Mouse (Mus musculus) lung, adult 2 months (tissue): ENCODE measurements at regions not wholly inside any gene's neighbourhood (a gene's known extent, or its start where the extent isn't known, plus 50 kb on each side); places are given as distances from the start of the nearest gene placed in this dataset.

Experiments used
- DNase-seq: peaks from one replicate; pipeline ENCODE4 v3.0.0; 2022
- H3K4me1 ChIP-seq: fragments of 200-500 bp; 2 replicates; pipeline ENCODE4 v1.6.1; 2011; ENCODE audit warnings: low read length; ENCODE audit not compliant: control insufficient read depth, insufficient read depth
- H3K4me3 ChIP-seq: fragments of 200-500 bp; replicated peaks from 2 replicates; pipeline ENCODE3; 2011; ENCODE audit warnings: low read depth, mild to moderate bottlenecking, control low read depth, low read length; ENCODE audit errors: extremely low read depth
- CTCF ChIP-seq: fragments of 200-500 bp; IDR thresholded peaks from 2 replicates; pipeline ENCODE4 v1.5.1; 2011; ENCODE audit warnings: mild to moderate bottlenecking, low read length, control low read depth; ENCODE audit not compliant: insufficient read depth
- POLR2A ChIP-seq: fragments of 200-500 bp; IDR thresholded peaks from 2 replicates; pipeline ENCODE4 v1.6.1; 2011; ENCODE audit warnings: low read depth, mild to moderate bottlenecking, control low read depth, low read length, borderline replicate concordance; ENCODE audit errors: extremely low read depth
- WGBS: fragments of 180-500 bp; shearing (Covaris S2); methylation state at CpG from one replicate; pipeline ENCODE4 v1.1.7; 2018; 5-methylcytosine and 5-hydroxymethylcytosine counted together

- Histone ChIP-seq H3K4me3 (no peak overlapping the region), H3K4me1 (no peaks in the 10 kb centered on the region)
- WGBS, result 82% methylated on average over 3 of the region's 3 CpGs
- no peak for DNase-seq
- no peak for TF ChIP-seq POLR2A
- TF ChIP-seq CTCF, result no peak
Observed at GRCm38 (mm10) chr1:78050231-78050630, 146.7 kb downstream of the Pax3 start.

- TF ChIP-seq CTCF (no peak), POLR2A (no peak)
- Histone ChIP-seq H3K4me3 (no peak overlapping the region), H3K4me1 (no peaks in the 10 kb centered on the region)
- WGBS, result 76% methylated on average over 2 of the region's 2 CpGs
- no peak for DNase-seq
Observed at GRCm38 (mm10) chr1:78032336-78032735, 164.6 kb downstream of the Pax3 start.

GRCm38 (mm10) chr1:78021766-78022165 is 175.2 kb downstream of the Pax3 start:
- no peak overlapping the region for H3K4me3 ChIP-seq
- DNase-seq, result no peak
- H3K4me1 ChIP-seq, result no peaks in the 10 kb centered on the region
- TF ChIP-seq POLR2A, result no peak
- no peak for TF ChIP-seq CTCF
- WGBS, result 48% methylated on average over 6 of the region's 6 CpGs

- Histone ChIP-seq H3K4me3 (no peak overlapping the region), H3K4me1 (no peaks in the 10 kb centered on the region)
- TF ChIP-seq CTCF (no peak), POLR2A (no peak)
- no peak for DNase-seq
- 82% methylated on average over 6 of the region's 6 CpGs for WGBS
Observed at GRCm38 (mm10) chr1:78021014-78021413, 175.9 kb downstream of the Pax3 start.

- WGBS, result 67% methylated on average over 6 of the region's 6 CpGs
- TF ChIP-seq POLR2A (no peak), CTCF (no peak)
- no peak overlapping the region for H3K4me3 ChIP-seq
- no peak for DNase-seq
- no peaks in the 10 kb centered on the region for H3K4me1 ChIP-seq
Observed at GRCm38 (mm10) chr1:78017949-78018617, 178.9 kb downstream of the Pax3 start.

- 52% methylated on average over 18 of the region's 18 CpGs for WGBS
- TF ChIP-seq CTCF, result no peak
- TF ChIP-seq POLR2A, result no peak
- H3K4me1 ChIP-seq, result no peaks in the 10 kb centered on the region
- H3K4me3 ChIP-seq, result no peak overlapping the region
- no peak for DNase-seq
Observed at GRCm38 (mm10) chr1:78016541-78017267, 180.2 kb downstream of the Pax3 start.

GRCm38 (mm10) chr1:78015999-78016398 is 180.9 kb downstream of the Pax3 start:
- Histone ChIP-seq H3K4me3 (no peak overlapping the region), H3K4me1 (no peaks in the 10 kb centered on the region)
- no peak for DNase-seq
- WGBS, result 33% methylated on average over 3 of the region's 3 CpGs
- TF ChIP-seq CTCF (no peak), POLR2A (no peak)

GRCm38 (mm10) chr1:78013396-78013795 is 183.5 kb downstream of the Pax3 start:
- TF ChIP-seq POLR2A (no peak), CTCF (no peak)
- Histone ChIP-seq H3K4me1 (no peaks in the 10 kb centered on the region), H3K4me3 (no peak overlapping the region)
- DNase-seq, result no peak
- 36% methylated on average over 3 of the region's 3 CpGs for WGBS

GRCm38 (mm10) chr1:78008811-78009410 is 188.0 kb downstream of the Pax3 start:
- 28% methylated on average over 16 of the region's 16 CpGs for WGBS
- TF ChIP-seq POLR2A (no peak), CTCF (peak; percentile 47; the same call in 1 of the 2 replicates)
- Histone ChIP-seq H3K4me3 (no peak overlapping the region), H3K4me1 (no peaks in the 10 kb centered on the region)
- peak; percentile 51 for DNase-seq
